In the genomic region with DNA sequence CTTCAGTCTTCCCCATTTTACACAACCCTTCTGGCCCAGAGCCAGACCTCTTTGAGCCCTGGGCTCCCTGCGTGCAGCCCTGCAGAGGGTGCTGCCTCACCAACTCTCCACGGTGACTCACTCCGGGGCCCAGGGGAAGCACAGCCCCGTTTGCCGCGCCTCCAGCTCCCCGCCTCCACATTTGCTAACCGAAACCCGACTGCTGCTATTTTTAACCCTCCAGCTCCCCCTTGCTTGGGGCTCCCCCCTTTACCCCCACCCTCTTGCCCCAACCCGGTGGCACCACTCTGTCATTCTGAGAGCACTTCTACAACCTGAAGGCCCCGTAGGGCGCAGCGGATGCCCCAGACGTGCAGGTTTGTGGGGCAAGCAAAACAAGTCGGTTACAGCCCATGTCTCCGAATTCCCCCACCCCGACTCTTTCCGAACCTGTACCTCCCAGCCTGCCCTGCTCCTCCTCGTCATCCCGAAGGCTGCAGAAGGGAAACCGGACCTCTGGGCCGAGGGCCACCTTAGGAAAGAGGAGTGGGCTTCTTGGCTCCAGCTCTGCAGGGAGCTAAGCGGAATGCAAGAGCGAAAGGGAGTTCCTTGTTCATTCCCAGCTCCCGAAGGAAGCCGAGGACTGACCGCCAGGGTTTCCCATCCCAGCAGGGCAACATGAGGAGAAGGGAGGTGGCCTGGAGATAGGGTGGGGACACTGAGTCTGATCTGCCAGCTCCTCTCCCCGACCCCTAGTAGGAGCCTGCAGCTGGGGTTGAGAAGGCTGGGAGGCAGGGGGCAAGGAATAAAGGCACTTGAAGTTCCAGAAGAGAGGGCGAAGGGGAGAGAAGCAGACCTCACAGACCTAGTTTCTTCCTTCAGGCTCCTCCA, we compare ENCODE assay signal across 8 mouse cellular contexts. TPM values are rescaled to one million over a fixed set of nuclear protein-coding genes. Genes with fewer than 3 reads are reported as not detected.
DNase-seq lines count a peak whose midpoint lies in the region; ATAC-seq and TF ChIP-seq lines count a peak whose summit lies in the region.

No protein-coding gene starts in this region.

- TF ChIP-seq CTCF in kidney, adult 2 months (conservative IDR thresholded peaks at IDR 0.05; ENCODE audit: insufficient read depth, insufficient read length, low read depth, low read length) = peak; percentile 50; the same call in 1 of the 2 replicates
- TF ChIP-seq CTCF in midbrain, postnatal 0 days (IDR thresholded peaks at IDR 0.05) = peak; percentile 41

- H3K4me1 ChIP-seq in embryonic facial prominence, embryonic 14.5 days (ENCODE audit: control insufficient read depth, insufficient read depth, low read length) = peaks cover 76% of the 10 kb centered on the region
- H3K4me1 ChIP-seq in kidney, adult 2 months (ENCODE audit: control insufficient read depth, insufficient read depth, low read length) = peaks cover 35% of the 10 kb centered on the region
- peaks cover 29% of the 10 kb centered on the region for H3K4me1 ChIP-seq in midbrain, postnatal 0 days (ENCODE audit: insufficient read depth, low read length)

- H3K4me3 ChIP-seq in embryonic facial prominence, embryonic 14.5 days (ENCODE audit: low read depth, low read length) = peak overlapping the region; percentile 29
- H3K4me3 ChIP-seq in kidney, adult 2 months (ENCODE audit: insufficient read depth, low read depth, low read length) = peak overlapping the region; percentile 9; the same call in 1 of the 2 replicates
- H3K4me3 ChIP-seq in midbrain, postnatal 0 days (ENCODE audit: low read depth, low read length) = peak overlapping the region; percentile 6; the same call in 1 of the 2 replicates

- no peak for TF ChIP-seq POLR2A in kidney, adult 2 months (IDR thresholded peaks at IDR 0.05; ENCODE audit: low read depth, low read length)

- peak overlapping the region; percentile 47 for H3K9ac ChIP-seq in embryonic facial prominence, embryonic 14.5 days (ENCODE audit: low read depth, low read length)
- H3K9ac ChIP-seq in midbrain, postnatal 0 days (replicated peaks; ENCODE audit: low read length, poor library complexity, severe bottlenecking) = 0 out of 2 replicates have a peak overlapping the region, but pooled peaks have one; percentile 36

- WGBS in embryonic facial prominence, embryonic 14.5 days = 7% methylated on average over 29 of the region's 29 CpGs
- 15% methylated on average over 29 of the region's 29 CpGs for WGBS in kidney, adult 2 months
- 19% methylated on average over 29 of the region's 29 CpGs for WGBS in midbrain, postnatal 0 days

- peak; percentile 41 for DNase-seq in embryo, embryonic 10 days (ENCODE audit: low spot score)
- DNase-seq in embryo, embryonic 10.5 days (ENCODE audit: low spot score) = no peak
- DNase-seq in embryonic facial prominence, embryonic 14.5 days (ENCODE audit: low spot score) = peak; percentile 93
- peak; percentile 85 for DNase-seq in heart, adult 8-10 months (ENCODE audit: low spot score)
- DNase-seq in kidney, adult 2 months = peak; percentile 84
- peak; percentile 82 for DNase-seq in liver
- peak; percentile 52 for DNase-seq in midbrain, postnatal 0 days (ENCODE audit: low spot score)
- peak; percentile 97 for DNase-seq in spleen, postnatal 36 days (ENCODE audit: low spot score in 2 of 2)

- peak overlapping the region; percentile 83 for H3K27ac ChIP-seq in embryonic facial prominence, embryonic 14.5 days (replicated peaks; ENCODE audit: low read depth, low read length)
- H3K27ac ChIP-seq in kidney, adult 2 months (ENCODE audit: insufficient read depth, low read depth, low read length) = peak overlapping the region; percentile 9
- H3K27ac ChIP-seq in midbrain, postnatal 0 days (ENCODE audit: low read depth, low read length) = peak overlapping the region; percentile 51; the same call in 1 of the 2 replicates

- H3K9me3 ChIP-seq in embryonic facial prominence, embryonic 14.5 days (ENCODE audit: control insufficient read depth, low read length) = no peaks in the 10 kb centered on the region
- H3K9me3 ChIP-seq in midbrain, postnatal 0 days (ENCODE audit: low read length) = no peaks in the 10 kb centered on the region

- H3K4me2 ChIP-seq in embryonic facial prominence, embryonic 14.5 days (ENCODE audit: low read depth, low read length) = peak overlapping the region; percentile 55
- H3K4me2 ChIP-seq in midbrain, postnatal 0 days (ENCODE audit: low read depth, low read length, poor library complexity, severe bottlenecking) = peak overlapping the region; percentile 36

- H3K27me3 ChIP-seq in embryonic facial prominence, embryonic 14.5 days (replicated peaks; ENCODE audit: control insufficient read depth, insufficient read depth, low read length) = no peaks in the 10 kb centered on the region
- H3K27me3 ChIP-seq in kidney, adult 2 months (replicated peaks; ENCODE audit: control insufficient read depth, insufficient read depth, low read length) = no peaks in the 10 kb centered on the region
- H3K27me3 ChIP-seq in midbrain, postnatal 0 days (ENCODE audit: insufficient read depth, low read length) = no peaks in the 10 kb centered on the region

- peak; percentile 85 for ATAC-seq in embryonic facial prominence, embryonic 14.5 days (ENCODE audit: low read depth)
- ATAC-seq in midbrain, postnatal 0 days (ENCODE audit: low FRiP score) = no peak

- H3K36me3 ChIP-seq in embryonic facial prominence, embryonic 14.5 days (ENCODE audit: control insufficient read depth, insufficient read depth, low read length) = peaks cover 9% of the 10 kb centered on the region; the same call in 1 of the 2 replicates
- no peaks in the 10 kb centered on the region for H3K36me3 ChIP-seq in kidney, adult 2 months (ENCODE audit: control insufficient read depth, insufficient read depth, low read length)
- no peaks in the 10 kb centered on the region for H3K36me3 ChIP-seq in midbrain, postnatal 0 days (ENCODE audit: insufficient read depth, low read length)

RNA-seq across cellular contexts. Expression of a gene that starts 19.0 kb away (rescaled TPM):
- 30.8 and 31.7 TPM in 2 replicates for polyA plus RNA-seq in embryonic facial prominence, embryonic 14.5 days (2014; fragmentation: Nextera tagmentation; extraction: Ambion mirVana)
- total RNA-seq in heart, adult 8-10 months (2022) = 10 to 100 TPM; 22.9 to 29.0 (median 26.5) TPM
- 41.6 and 45.4 TPM in 2 replicates for polyA plus RNA-seq in kidney, adult 2 months (2012; rRNA removed)
- 22.4 and 24.2 TPM in 2 replicates for total RNA-seq in midbrain, postnatal 0 days (2014; rRNA removed)
- 28.7 and 29.2 TPM in 2 replicates for polyA plus RNA-seq in midbrain, postnatal 0 days (2015; fragmentation: Nextera tagmentation; extraction: Ambion mirVana)

RNA-seq across cellular contexts. Expression of a gene that starts 47.0 kb away (rescaled TPM):
- polyA plus RNA-seq in embryonic facial prominence, embryonic 14.5 days (2014; fragmentation: Nextera tagmentation; extraction: Ambion mirVana) = 37.5 and 41.9 TPM in 2 replicates
- 10 to 100 TPM; 63.6 to 76.6 (median 67.9) TPM for total RNA-seq in heart, adult 8-10 months (2022)
- 182 and 203 TPM in 2 replicates for polyA plus RNA-seq in kidney, adult 2 months (2012; rRNA removed)
- total RNA-seq in midbrain, postnatal 0 days (2014; rRNA removed) = 61.5 and 78.8 TPM in 2 replicates
- polyA plus RNA-seq in midbrain, postnatal 0 days (2015; fragmentation: Nextera tagmentation; extraction: Ambion mirVana) = 152 and 173 TPM in 2 replicates

RNA-seq across cellular contexts. Expression of a gene that starts 57.5 kb away (rescaled TPM):
- polyA plus RNA-seq in embryonic facial prominence, embryonic 14.5 days (2014; fragmentation: Nextera tagmentation; extraction: Ambion mirVana) = 8.0 and 8.3 TPM in 2 replicates
- total RNA-seq in heart, adult 8-10 months (2022) = 10 to 100 TPM; 20.5 to 27.4 (median 23.8) TPM
- 136 and 184 TPM in 2 replicates for polyA plus RNA-seq in kidney, adult 2 months (2012; rRNA removed)
- 34.9 and 39.7 TPM in 2 replicates for total RNA-seq in midbrain, postnatal 0 days (2014; rRNA removed)
- 15.8 and 16.5 TPM in 2 replicates for polyA plus RNA-seq in midbrain, postnatal 0 days (2015; fragmentation: Nextera tagmentation; extraction: Ambion mirVana)

Comparison
In these comparisons a context has a peak if more than half of its experiments do, and no peak if none do; other contexts are left out.
1. H3K27ac ChIP-seq: peak in every context shown above with its lines; median percentile 83 in embryonic facial prominence, embryonic 14.5 days; 51 in midbrain, postnatal 0 days; 9 in kidney, adult 2 months.